Mouse (Mus musculus): ENCODE measurements around the gene Cep162. TPM values are rescaled to one million over a fixed set of nuclear protein-coding genes. Genes with fewer than 3 reads are reported as not detected.

Cep162 gene
- polyA plus RNA-seq, 1 experiment from 2014 or later, result 10.2 TPM

GRCm38 (mm10) chr9:87210830-87211339 is 44.5 kb downstream of the Cep162 start:
- Histone ChIP-seq H3K9me3 (ENCODE audit: control insufficient read depth, low read length) (no peaks in the 10 kb centered on the region), H3K4me3 (ENCODE audit: low read depth, low read length) (no peak overlapping the region), H3K27ac (replicated peaks; ENCODE audit: low read depth, low read length) (no peak overlapping the region), H3K4me1 (ENCODE audit: control insufficient read depth, insufficient read depth, low read length) (no peaks in the 10 kb centered on the region), H3K36me3 (ENCODE audit: control insufficient read depth, insufficient read depth, low read length) (peaks cover 7% of the 10 kb centered on the region; the same call in 1 of the 2 replicates), H3K9ac (ENCODE audit: low read length) (no peak overlapping the region), H3K27me3 (ENCODE audit: control insufficient read depth, insufficient read depth, low read length) (no peaks in the 10 kb centered on the region), H3K4me2 (ENCODE audit: low read depth, severe bottlenecking) (no peak overlapping the region)
- DNase-seq (ENCODE audit: low spot score), result no peak
- 91% methylated on average over 9 of the region's 9 CpGs for WGBS
- ATAC-seq (ENCODE audit: insufficient number of reproducible peaks, low FRiP score, low TSS enrichment, low read depth), result no peak

GRCm38 (mm10) chr9:87202431-87202830 is 52.9 kb downstream of the Cep162 start:
- Histone ChIP-seq H3K27ac (replicated peaks; ENCODE audit: low read depth, low read length) (no peak overlapping the region), H3K9ac (ENCODE audit: low read length) (no peak overlapping the region), H3K27me3 (ENCODE audit: control insufficient read depth, insufficient read depth, low read length) (no peaks in the 10 kb centered on the region), H3K4me3 (ENCODE audit: low read depth, low read length) (no peak overlapping the region), H3K4me1 (ENCODE audit: control insufficient read depth, insufficient read depth, low read length) (no peaks in the 10 kb centered on the region), H3K4me2 (ENCODE audit: low read depth, severe bottlenecking) (no peak overlapping the region), H3K36me3 (ENCODE audit: control insufficient read depth, insufficient read depth, low read length) (peaks cover 9% of the 10 kb centered on the region; the same call in 1 of the 2 replicates), H3K9me3 (ENCODE audit: control insufficient read depth, low read length) (no peaks in the 10 kb centered on the region)
- WGBS, result 92% methylated on average over 6 of the region's 6 CpGs
- no peak for DNase-seq (ENCODE audit: low spot score)
- no peak for ATAC-seq (ENCODE audit: insufficient number of reproducible peaks, low FRiP score, low TSS enrichment, low read depth)

GRCm38 (mm10) chr9:87200919-87201318 is 54.4 kb downstream of the Cep162 start:
- no peaks in the 10 kb centered on the region for H3K27me3 ChIP-seq (ENCODE audit: control insufficient read depth, insufficient read depth, low read length)
- DNase-seq (ENCODE audit: low spot score), result no peak
- no peak overlapping the region for H3K4me3 ChIP-seq (ENCODE audit: low read depth, low read length)
- H3K4me2 ChIP-seq (ENCODE audit: low read depth, severe bottlenecking), result no peak overlapping the region
- no peaks in the 10 kb centered on the region for H3K9me3 ChIP-seq (ENCODE audit: control insufficient read depth, low read length)
- no peaks in the 10 kb centered on the region for H3K4me1 ChIP-seq (ENCODE audit: control insufficient read depth, insufficient read depth, low read length)
- WGBS, result 92% methylated on average over 4 of the region's 4 CpGs
- H3K9ac ChIP-seq (ENCODE audit: low read length), result no peak overlapping the region
- ATAC-seq (ENCODE audit: insufficient number of reproducible peaks, low FRiP score, low TSS enrichment, low read depth), result no peak
- H3K27ac ChIP-seq (replicated peaks; ENCODE audit: low read depth, low read length), result no peak overlapping the region
- H3K36me3 ChIP-seq (ENCODE audit: control insufficient read depth, insufficient read depth, low read length), result peaks cover 9% of the 10 kb centered on the region; the same call in 1 of the 2 replicates

- H3K9ac ChIP-seq (ENCODE audit: low read length), result no peak overlapping the region
- H3K27ac ChIP-seq (replicated peaks; ENCODE audit: low read depth, low read length), result no peak overlapping the region
- no peak overlapping the region for H3K4me2 ChIP-seq (ENCODE audit: low read depth, severe bottlenecking)
- DNase-seq (ENCODE audit: low spot score) (no peak), ATAC-seq (ENCODE audit: insufficient number of reproducible peaks, low FRiP score, low TSS enrichment, low read depth) (no peak)
- 89% methylated on average over 5 of the region's 5 CpGs for WGBS
- no peak overlapping the region for H3K4me3 ChIP-seq (ENCODE audit: low read depth, low read length)
- peaks cover 9% of the 10 kb centered on the region; the same call in 1 of the 2 replicates for H3K36me3 ChIP-seq (ENCODE audit: control insufficient read depth, insufficient read depth, low read length)
- H3K4me1 ChIP-seq (ENCODE audit: control insufficient read depth, insufficient read depth, low read length), result no peaks in the 10 kb centered on the region
- no peaks in the 10 kb centered on the region for H3K27me3 ChIP-seq (ENCODE audit: control insufficient read depth, insufficient read depth, low read length)
- H3K9me3 ChIP-seq (ENCODE audit: control insufficient read depth, low read length), result no peaks in the 10 kb centered on the region
Observed at GRCm38 (mm10) chr9:87200426-87200825, 54.9 kb downstream of the Cep162 start.

- Histone ChIP-seq H3K9ac (ENCODE audit: low read length) (no peak overlapping the region), H3K27me3 (ENCODE audit: control insufficient read depth, insufficient read depth, low read length) (no peaks in the 10 kb centered on the region), H3K4me2 (ENCODE audit: low read depth, severe bottlenecking) (no peak overlapping the region), H3K9me3 (ENCODE audit: control insufficient read depth, low read length) (no peaks in the 10 kb centered on the region), H3K4me3 (ENCODE audit: low read depth, low read length) (no peak overlapping the region), H3K4me1 (ENCODE audit: control insufficient read depth, insufficient read depth, low read length) (no peaks in the 10 kb centered on the region), H3K36me3 (ENCODE audit: control insufficient read depth, insufficient read depth, low read length) (peaks cover 2% of the 10 kb centered on the region; the same call in 1 of the 2 replicates), H3K27ac (replicated peaks; ENCODE audit: low read depth, low read length) (no peak overlapping the region)
- 94% methylated on average over 6 of the region's 6 CpGs for WGBS
- ATAC-seq (ENCODE audit: insufficient number of reproducible peaks, low FRiP score, low TSS enrichment, low read depth) (no peak), DNase-seq (ENCODE audit: low spot score) (no peak)
Observed at GRCm38 (mm10) chr9:87198036-87198435, 57.3 kb downstream of the Cep162 start.

- Histone ChIP-seq H3K27me3 (ENCODE audit: control insufficient read depth, insufficient read depth, low read length) (no peaks in the 10 kb centered on the region), H3K9me3 (ENCODE audit: control insufficient read depth, low read length) (no peaks in the 10 kb centered on the region), H3K27ac (replicated peaks; ENCODE audit: low read depth, low read length) (no peak overlapping the region), H3K36me3 (ENCODE audit: control insufficient read depth, insufficient read depth, low read length) (peaks cover 9% of the 10 kb centered on the region; the same call in 1 of the 2 replicates), H3K4me3 (ENCODE audit: low read depth, low read length) (no peak overlapping the region), H3K4me1 (ENCODE audit: control insufficient read depth, insufficient read depth, low read length) (no peaks in the 10 kb centered on the region), H3K4me2 (ENCODE audit: low read depth, severe bottlenecking) (no peak overlapping the region), H3K9ac (ENCODE audit: low read length) (no peak overlapping the region)
- no peak for ATAC-seq (ENCODE audit: insufficient number of reproducible peaks, low FRiP score, low TSS enrichment, low read depth)
- DNase-seq (ENCODE audit: low spot score), result no peak
- WGBS, result 89% methylated on average over 3 of the region's 3 CpGs
Observed at GRCm38 (mm10) chr9:87197277-87197676, 58.1 kb downstream of the Cep162 start.

GRCm38 (mm10) chr9:87193721-87194120 is 61.6 kb downstream of the Cep162 start:
- no peak for DNase-seq (ENCODE audit: low spot score)
- H3K4me1 ChIP-seq (ENCODE audit: control insufficient read depth, insufficient read depth, low read length), result no peaks in the 10 kb centered on the region
- H3K4me3 ChIP-seq (ENCODE audit: low read depth, low read length), result no peak overlapping the region
- no peaks in the 10 kb centered on the region for H3K27me3 ChIP-seq (ENCODE audit: control insufficient read depth, insufficient read depth, low read length)
- H3K9me3 ChIP-seq (ENCODE audit: control insufficient read depth, low read length), result 0 out of 2 replicates have a peak, but pooled peaks cover 5% of the 10 kb centered on the region
- H3K9ac ChIP-seq (ENCODE audit: low read length), result no peak overlapping the region
- peaks cover 13% of the 10 kb centered on the region; the same call in 1 of the 2 replicates for H3K36me3 ChIP-seq (ENCODE audit: control insufficient read depth, insufficient read depth, low read length)
- ATAC-seq (ENCODE audit: insufficient number of reproducible peaks, low FRiP score, low TSS enrichment, low read depth), result no peak
- no peak overlapping the region for H3K27ac ChIP-seq (replicated peaks; ENCODE audit: low read depth, low read length)
- no peak overlapping the region for H3K4me2 ChIP-seq (ENCODE audit: low read depth, severe bottlenecking)
- WGBS, result 26% methylated on average over 1 of the region's 1 CpGs

- no peaks in the 10 kb centered on the region for H3K27me3 ChIP-seq (ENCODE audit: control insufficient read depth, insufficient read depth, low read length)
- no peaks in the 10 kb centered on the region for H3K4me1 ChIP-seq (ENCODE audit: control insufficient read depth, insufficient read depth, low read length)
- H3K9ac ChIP-seq (ENCODE audit: low read length), result no peak overlapping the region
- H3K36me3 ChIP-seq (ENCODE audit: control insufficient read depth, insufficient read depth, low read length), result peaks cover 7% of the 10 kb centered on the region; the same call in 1 of the 2 replicates
- WGBS, result 88% methylated on average over 4 of the region's 4 CpGs
- no peak overlapping the region for H3K4me3 ChIP-seq (ENCODE audit: low read depth, low read length)
- no peak overlapping the region for H3K4me2 ChIP-seq (ENCODE audit: low read depth, severe bottlenecking)
- DNase-seq (ENCODE audit: low spot score) (no peak), ATAC-seq (ENCODE audit: insufficient number of reproducible peaks, low FRiP score, low TSS enrichment, low read depth) (no peak)
- H3K27ac ChIP-seq (replicated peaks; ENCODE audit: low read depth, low read length), result no peak overlapping the region
- 0 out of 2 replicates have a peak, but pooled peaks cover 5% of the 10 kb centered on the region for H3K9me3 ChIP-seq (ENCODE audit: control insufficient read depth, low read length)
Observed at GRCm38 (mm10) chr9:87187336-87187735, 68.0 kb downstream of the Cep162 start.

GRCm38 (mm10) chr9:87182231-87182630 is 73.1 kb downstream of the Cep162 start:
- Histone ChIP-seq H3K4me3 (ENCODE audit: low read depth, low read length) (no peak overlapping the region), H3K36me3 (ENCODE audit: control insufficient read depth, insufficient read depth, low read length) (no peaks in the 10 kb centered on the region), H3K4me2 (ENCODE audit: low read depth, severe bottlenecking) (no peak overlapping the region), H3K27ac (replicated peaks; ENCODE audit: low read depth, low read length) (no peak overlapping the region), H3K4me1 (ENCODE audit: control insufficient read depth, insufficient read depth, low read length) (no peaks in the 10 kb centered on the region), H3K9me3 (ENCODE audit: control insufficient read depth, low read length) (no peaks in the 10 kb centered on the region), H3K27me3 (ENCODE audit: control insufficient read depth, insufficient read depth, low read length) (no peaks in the 10 kb centered on the region), H3K9ac (ENCODE audit: low read length) (no peak overlapping the region)
- WGBS, result 90% methylated on average over 10 of the region's 10 CpGs
- DNase-seq (ENCODE audit: low spot score) (no peak), ATAC-seq (ENCODE audit: insufficient number of reproducible peaks, low FRiP score, low TSS enrichment, low read depth) (no peak)
